Mouse (Mus musculus) adrenal gland, postnatal 36 days (tissue): ENCODE results near the gene Nap1l5. TPM values are rescaled to one million over a fixed set of nuclear protein-coding genes. Genes with fewer than 3 reads are reported as not detected.

Experiments
- DNase-seq, 2 experiments: peaks; one replicate each; pipeline ENCODE4 v3.0.0; 2021; ENCODE audit warnings: mixed read lengths in 1 of 2
- long read RNA-seq, 2 experiments: library from polyadenylated mRNA; stranded (forward); transcript quantifications; one replicate each; pipeline ENCODE4 v2.0.0; 2021; ENCODE audit warnings: borderline sequencing depth in 2 of 2
- total RNA-seq, 2 experiments: library from RNA; stranded (reverse); gene quantifications; 2 replicates each; pipeline ENCODE4 v1.2.3; 2021

Nap1l5 gene
- 10 to 100 TPM; 23.2 to 29.1 TPM for total RNA-seq
- long read RNA-seq, experiment 1, transcript Nap1l5-201 (1 exons, 1,844 nt) = major isoform, 47 of 49 reads
- long read RNA-seq, experiment 1, partial matches to known transcripts = 0 of 49 reads
- long read RNA-seq, experiment 1, other reads (novel, unspliced or antisense) = 2 of 49 reads
- long read RNA-seq, experiment 2, transcript Nap1l5-201 (1 exons, 1,844 nt) = major isoform, 25 of 25 reads
- long read RNA-seq, experiment 2, partial matches to known transcripts = 0 of 25 reads
- long read RNA-seq, experiment 2, other reads (novel, unspliced or antisense) = 0 of 25 reads

GRCm38 (mm10) chr6:58906852-58907261, at the start of gene Nap1l5:
Gene Nap1l5, minus strand, starts transcription at chr6:58907076.
- peak; percentile 22 to 24 for DNase-seq

DNA sequence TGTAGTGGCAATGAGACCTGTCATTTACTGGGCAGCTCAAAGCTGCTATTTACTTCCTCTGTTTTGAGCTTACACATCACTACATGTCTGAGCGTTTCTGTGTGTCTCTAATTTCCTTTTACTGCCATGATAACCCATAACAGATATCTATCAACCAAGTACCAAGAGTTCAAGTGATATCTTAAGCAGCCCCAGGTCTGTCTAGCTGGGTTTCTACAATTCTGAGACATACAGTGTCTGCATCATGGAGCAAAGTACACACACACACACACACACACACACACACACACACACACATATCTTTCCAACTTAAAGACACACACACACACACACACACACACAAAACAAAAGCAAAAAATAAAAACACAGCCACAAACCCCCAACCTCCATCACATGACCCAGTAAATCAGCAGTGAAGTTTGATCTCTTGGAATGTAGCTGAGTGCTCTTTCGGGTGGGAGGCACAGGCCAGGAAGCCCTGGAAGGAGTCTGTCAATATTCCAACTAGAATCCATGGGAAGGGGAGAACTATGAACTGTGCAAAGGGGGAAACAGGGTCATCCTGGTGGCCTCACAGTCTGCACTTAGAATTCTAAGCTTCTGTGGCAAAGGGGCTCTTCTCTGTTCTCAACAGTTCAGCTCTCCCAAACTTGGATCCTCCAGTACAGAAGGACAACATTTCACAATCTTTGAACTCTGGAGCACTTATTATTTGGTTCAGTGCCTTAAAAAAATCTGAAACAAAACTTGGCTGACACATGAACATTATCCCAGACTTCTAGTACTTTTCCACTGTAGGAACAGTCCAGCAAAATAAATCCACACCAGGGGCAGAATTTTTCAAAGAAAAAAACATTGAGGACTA, 44.5 kb upstream of the Nap1l5 start:
- DNase-seq = no peak

DNA sequence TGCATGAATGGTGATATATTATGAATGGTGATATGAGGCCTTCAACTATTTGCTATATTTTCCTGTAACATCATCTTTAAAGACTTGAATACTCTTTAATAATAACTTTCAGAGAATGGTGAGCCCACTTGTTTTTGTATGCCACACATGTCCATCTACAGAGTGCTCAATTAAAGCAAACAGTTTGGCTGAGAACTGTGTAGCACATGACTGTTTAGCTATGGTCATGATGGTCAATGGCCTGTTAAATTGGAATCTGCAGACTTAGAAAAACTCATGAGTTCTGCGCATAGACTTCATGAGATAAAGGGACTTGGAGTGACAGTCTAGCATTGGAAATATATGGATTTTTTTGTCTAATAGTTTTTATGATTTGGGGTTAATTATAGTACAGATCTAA, 43.5 kb upstream of the Nap1l5 start:
- no peak for DNase-seq

- DNase-seq = no peak
Observed at GRCm38 (mm10) chr6:58946840-58947239, 40.0 kb upstream of the Nap1l5 start.

GRCm38 (mm10) chr6:58946246-58946645, 39.4 kb upstream of the Nap1l5 start:
- DNase-seq = no peak

DNA sequence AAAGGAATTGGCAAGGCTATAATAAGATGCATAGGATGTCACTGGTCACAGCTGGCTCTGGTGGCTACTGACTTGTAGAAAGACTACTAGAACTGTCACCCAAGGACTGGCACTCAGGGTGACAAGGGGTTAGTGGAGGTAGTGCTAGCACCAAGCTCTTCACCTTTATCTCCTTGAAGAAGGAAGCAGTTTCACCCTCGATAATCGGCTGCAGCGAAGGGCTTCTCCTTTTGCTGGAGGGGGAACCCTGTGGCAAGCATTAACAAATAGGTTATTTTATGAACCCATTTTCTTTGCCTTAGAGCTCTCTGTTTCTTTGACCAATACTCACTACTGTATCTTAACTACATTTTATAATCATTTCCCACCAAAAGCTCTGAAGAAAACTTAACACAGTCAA, 37.1 kb upstream of the Nap1l5 start:
- no peak for DNase-seq

- no peak for DNase-seq
Observed at GRCm38 (mm10) chr6:58942276-58942675, 35.4 kb upstream of the Nap1l5 start.

DNA sequence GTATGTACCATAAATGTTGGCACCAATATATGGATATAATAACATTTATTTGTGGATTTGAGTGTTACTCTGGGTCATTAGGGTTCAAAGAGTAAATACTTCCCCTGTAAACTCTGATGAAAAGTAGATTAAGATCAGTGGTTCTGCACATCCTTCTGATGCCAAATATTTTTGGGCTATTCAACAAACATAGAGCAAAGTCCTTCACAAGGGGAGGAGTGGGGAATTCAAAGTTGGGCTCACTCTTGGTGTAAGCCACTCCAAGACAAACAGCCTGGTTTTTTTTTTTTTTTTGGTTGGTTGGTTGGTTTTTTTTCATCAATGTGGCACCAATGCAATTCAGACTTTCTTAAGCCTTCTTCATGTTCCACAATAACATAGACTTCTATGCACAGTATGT, 30.9 kb upstream of the Nap1l5 start:
- no peak for DNase-seq

DNA sequence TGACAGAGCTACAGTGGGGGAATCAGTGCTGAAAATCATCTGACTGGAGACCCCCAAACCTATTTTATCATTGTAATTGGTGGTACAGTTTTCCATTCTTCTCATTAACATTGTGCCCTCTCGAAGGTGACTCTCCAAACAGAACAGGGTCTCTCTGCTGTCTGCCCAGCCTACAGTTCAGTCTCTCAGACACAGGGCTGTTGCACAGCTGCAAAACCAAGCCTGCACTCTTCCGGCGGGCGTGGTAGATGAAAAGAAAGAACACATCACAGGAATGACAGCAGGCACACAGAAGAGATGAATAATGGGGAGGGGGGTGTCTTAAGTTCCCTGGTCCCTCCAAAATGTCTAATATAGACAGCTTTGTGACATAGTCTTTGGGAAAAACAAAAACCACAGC, 27.3 kb upstream of the Nap1l5 start:
- no peak for DNase-seq

- DNase-seq = no peak
Observed at GRCm38 (mm10) chr6:58933189-58933913, 26.5 kb upstream of the Nap1l5 start.

- no peak for DNase-seq
Observed at GRCm38 (mm10) chr6:58932515-58933188, 25.8 kb upstream of the Nap1l5 start.

GRCm38 (mm10) chr6:58931149-58931548, 24.3 kb upstream of the Nap1l5 start:
- peak in 1 of 2 experiments; percentile 11 for DNase-seq

DNA sequence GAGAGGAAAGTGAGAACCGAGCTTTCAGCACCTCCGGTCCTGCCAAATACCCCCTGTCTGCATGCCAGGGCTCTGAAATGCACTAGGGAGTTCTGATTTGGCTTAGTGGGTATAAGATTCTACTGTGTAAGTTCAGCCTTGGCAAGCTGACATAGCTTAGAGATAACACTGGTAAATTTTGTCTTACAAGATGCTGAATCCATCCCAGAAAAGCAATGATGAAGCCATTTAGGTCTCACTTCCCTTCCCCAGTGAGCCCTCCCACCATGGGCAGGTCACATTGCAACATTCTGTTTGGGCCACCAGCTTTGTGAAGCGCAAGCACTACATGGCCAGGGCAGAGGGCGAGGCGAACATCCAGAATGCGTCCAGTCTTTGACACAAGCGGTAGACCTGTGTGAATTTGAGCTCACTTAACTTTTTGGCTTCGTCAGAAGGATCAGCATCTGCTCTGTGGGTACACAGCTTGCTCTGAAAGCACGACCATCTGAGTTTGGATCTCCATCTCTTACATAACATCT, 23.1 kb upstream of the Nap1l5 start:
- peak in 1 of 2 experiments; percentile 27 for DNase-seq

GRCm38 (mm10) chr6:58927881-58928280, 21.0 kb upstream of the Nap1l5 start:
- DNase-seq = peak; percentile 29 to 57

DNA sequence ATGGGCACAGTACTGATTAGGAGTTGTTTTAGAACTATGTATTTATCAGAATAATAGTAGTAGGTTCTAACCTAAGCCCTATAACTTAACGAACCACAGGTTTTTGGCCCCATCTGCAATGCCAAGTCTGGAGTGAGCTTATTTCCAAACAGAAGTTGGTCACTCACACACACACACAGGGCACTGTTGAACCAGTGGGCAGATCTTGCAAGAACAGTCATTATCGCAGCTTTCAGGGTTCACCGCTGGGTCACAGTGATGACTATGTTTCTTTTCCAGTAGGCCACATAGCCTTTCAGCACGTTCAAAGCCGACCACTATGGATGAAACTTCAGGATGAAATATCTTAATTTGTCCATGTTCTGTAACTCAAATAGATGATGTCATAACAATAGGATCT, 15.6 kb upstream of the Nap1l5 start:
- no peak for DNase-seq

- DNase-seq = peak in 1 of 2 experiments; percentile 17
Observed at GRCm38 (mm10) chr6:58921623-58922022, 14.7 kb upstream of the Nap1l5 start.

DNA sequence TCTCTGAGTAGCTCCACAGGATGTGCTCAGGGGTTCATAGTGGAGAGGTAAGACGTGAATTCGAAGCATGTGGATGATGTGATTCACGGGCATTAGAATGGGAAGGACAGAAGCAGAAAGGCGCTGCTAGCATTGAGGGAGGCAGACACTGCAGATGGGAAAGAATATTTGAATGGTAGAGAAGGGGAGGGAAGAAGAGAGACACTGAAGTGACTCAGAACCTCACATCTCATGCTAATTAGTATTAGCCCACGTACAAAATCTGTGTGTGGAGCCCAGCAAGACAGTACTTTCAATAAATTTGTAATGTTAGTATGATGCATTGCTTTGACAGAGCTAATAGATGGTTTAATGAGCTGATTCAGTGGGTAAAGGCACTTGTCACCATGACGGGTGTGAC, 13.9 kb upstream of the Nap1l5 start:
- no peak for DNase-seq

- DNase-seq = no peak
Observed at GRCm38 (mm10) chr6:58916498-58916897, 9.6 kb upstream of the Nap1l5 start.

DNA sequence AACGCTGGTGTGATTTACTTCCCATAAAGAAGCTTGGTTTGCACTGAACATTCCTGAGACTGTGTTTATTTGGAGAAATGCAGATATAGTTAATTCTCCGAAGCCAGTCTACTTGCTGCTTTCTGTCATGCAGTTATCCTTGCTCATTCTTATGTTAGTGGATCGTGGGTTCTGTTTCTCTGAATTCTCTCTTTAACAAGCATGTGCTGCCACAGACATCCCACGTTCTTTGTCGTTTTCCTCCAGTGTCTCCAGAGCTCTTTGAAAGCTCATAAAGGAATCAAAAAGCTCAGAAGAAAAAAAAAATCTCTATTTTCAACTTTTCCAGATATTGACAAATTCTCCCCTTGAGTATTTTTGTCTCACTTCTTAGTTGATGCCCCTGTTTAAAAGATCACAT, 7.1 kb upstream of the Nap1l5 start:
- no peak for DNase-seq

- DNase-seq = no peak
Observed at GRCm38 (mm10) chr6:58913551-58913950, 6.7 kb upstream of the Nap1l5 start.

DNA sequence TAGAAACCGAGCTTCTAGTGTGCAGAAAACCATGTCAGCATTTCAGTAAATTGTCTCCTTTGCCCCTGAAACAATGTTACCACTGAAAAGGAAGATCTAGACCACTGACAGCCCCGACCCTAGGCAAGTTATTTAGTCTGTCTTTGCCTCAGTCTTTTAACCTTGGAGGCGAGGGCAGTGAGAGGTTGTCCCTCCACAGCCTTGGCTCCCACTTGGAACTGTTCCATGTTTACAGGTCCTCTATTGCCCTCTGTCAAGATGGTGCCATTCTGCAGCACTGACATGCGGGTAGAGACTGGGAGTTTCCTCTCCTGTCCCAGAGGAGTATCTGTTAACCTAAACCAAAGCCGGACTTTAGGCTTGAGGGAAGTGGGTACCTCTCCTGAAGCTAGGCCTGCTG, 6.0 kb upstream of the Nap1l5 start:
- DNase-seq = no peak

DNA sequence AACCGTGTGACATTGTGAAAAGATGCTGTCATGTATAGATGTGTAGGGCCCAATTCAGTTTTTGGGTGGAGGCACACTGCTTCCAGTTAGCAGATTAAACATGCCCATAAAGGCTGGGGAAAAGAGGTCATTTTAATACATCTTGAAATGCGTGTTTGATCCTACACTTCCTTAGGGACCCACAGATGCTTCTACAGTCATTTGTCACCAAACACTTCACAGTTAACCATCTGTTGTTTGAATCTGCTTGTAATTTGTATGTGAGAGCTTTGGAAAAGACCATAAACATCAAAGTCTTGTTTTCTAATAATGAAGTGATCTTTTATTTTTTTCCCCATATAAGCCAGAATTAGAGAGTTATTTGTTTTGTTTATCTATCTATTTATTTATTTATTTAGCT, 915 bp upstream of the Nap1l5 start:
- no peak for DNase-seq
